Mouse (Mus musculus) gastrocnemius, adult 2 months (tissue): ENCODE results near the gene 4933402J07Rik. TPM values are rescaled to one million over a fixed set of nuclear protein-coding genes. Genes with fewer than 3 reads are reported as not detected.

Source experiments
- DNase-seq: peaks from one replicate; pipeline ENCODE4 v3.0.0; 2022
- H3K27ac ChIP-seq: fragments of 200-600 bp; 2 replicates; pipeline ENCODE4 v1.8.1; 2022; ENCODE audit warnings: mild to moderate bottlenecking
- H3K4me3 ChIP-seq: fragments of 200-600 bp; 2 replicates; pipeline ENCODE4 v1.8.1; 2022; ENCODE audit warnings: mild to moderate bottlenecking, moderate library complexity
- CTCF ChIP-seq: fragments of 200-600 bp; IDR thresholded peaks from 2 replicates; pipeline ENCODE4 v1.8.1; 2022; ENCODE audit warnings: antibody characterized with exemption, mild to moderate bottlenecking, moderate library complexity
- intact Hi-C: fragments of 180-260 bp; cut with DNase I; formaldehyde crosslinking; loops from one replicate; pipeline ENCODE4 v1.15.1; 2025
- long read RNA-seq, 2 experiments: library from polyadenylated mRNA; stranded (forward); transcript quantifications; one replicate each; pipeline ENCODE4 v2.0.0; 2021
- total RNA-seq, 2 experiments: library from RNA; stranded (reverse); gene quantifications; 2 replicates each; pipeline ENCODE4 v1.2.3; 2021

4933402J07Rik gene
- not detected for total RNA-seq
- long read RNA-seq, experiment 1: 0 reads
- long read RNA-seq, experiment 2: 0 reads

DNA sequence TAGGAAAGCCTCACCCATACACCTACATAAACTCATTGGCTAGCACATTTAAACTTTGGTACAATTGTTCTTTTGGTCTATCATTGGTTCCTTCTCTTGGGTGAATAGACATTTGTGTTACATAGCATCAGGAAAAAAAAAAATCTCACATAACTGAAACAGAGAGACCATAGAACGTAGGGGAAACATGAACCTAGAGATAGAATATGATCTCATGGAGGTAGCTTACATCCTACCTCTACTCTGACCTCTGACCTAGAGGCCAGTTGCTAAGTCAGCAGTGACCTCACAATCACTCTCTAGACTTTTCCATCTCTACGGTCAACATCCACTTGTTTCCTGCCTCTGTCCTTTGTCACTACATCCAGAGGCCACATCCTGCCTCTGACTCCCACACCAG is at the start of gene 4933402J07Rik:
Gene 4933402J07Rik (plus strand): TSS at position 301 of the 400 bp plus-strand sequence.
- TF ChIP-seq CTCF: no peak
- Histone ChIP-seq H3K4me3 (no peak within 1 kb of the TSS), H3K27ac (no peak within 1 kb of the TSS)
- DNase-seq: no peak
- intact Hi-C loops: no loop called here

DNA sequence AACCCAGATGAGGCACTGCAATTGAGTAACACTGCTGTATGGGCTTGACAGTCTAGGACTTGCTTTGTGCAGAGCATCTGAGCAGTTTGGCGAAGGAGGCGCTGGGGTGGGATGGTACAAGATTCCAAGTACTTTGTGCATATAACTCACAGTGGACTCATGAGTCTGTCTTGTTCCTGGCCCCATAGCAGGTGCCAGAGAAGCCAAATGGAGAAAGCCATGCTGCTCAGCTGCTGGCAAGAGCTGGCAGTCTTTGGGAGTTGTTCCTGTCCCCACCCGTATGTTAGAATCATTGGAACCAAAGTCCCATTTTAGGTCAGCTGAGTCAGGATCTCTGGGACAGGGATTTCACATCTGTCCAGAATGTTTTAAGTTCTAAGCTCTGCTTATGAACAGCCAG is 46.5 kb upstream of the 4933402J07Rik start:
- intact Hi-C loops: no loop called here
- no peak for TF ChIP-seq CTCF
- H3K27ac ChIP-seq: no peak overlapping the region
- no peak for DNase-seq
- no peak overlapping the region for H3K4me3 ChIP-seq

DNA sequence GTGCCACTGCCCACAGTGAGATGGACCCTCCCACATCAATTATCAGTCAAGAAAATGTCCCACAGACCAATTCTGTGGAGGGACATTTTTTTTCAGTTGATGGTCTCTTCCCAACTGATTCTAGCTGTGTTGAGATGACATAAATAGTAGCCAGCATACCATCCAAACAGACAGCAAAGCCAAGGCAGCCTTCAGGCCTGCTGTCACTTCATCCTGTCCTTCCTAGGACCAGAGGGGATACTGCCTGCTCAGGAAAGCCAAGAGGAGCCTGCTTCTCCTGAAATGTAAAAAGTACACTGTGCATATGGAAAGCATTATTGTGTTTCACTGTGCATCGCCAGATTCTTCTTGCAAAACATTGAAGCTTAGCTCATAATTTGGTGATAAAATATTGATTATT is 38.6 kb upstream of the 4933402J07Rik start:
- Histone ChIP-seq H3K4me3 (no peak overlapping the region), H3K27ac (no peak overlapping the region)
- no peak for TF ChIP-seq CTCF
- no peak for DNase-seq
- intact Hi-C loops: no loop called here

DNA sequence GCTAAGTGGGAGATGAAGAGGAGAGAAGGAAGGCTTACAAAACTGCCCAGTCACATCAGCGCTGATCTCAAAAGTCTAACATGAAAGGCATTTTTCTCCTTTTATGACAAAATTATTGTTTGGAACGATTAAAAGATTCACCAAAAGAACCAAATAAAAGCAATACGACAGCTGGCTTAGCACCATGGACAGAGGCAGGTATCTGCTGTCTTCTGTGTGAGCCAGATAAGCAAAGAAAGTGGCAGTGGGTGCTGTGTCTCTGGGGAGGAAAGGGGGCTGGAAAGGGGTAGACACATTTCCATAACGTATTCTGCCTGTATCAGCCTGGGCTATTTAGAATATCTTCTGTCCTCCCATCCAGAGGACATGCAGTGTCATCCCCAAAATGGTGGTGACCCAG is 32.5 kb upstream of the 4933402J07Rik start:
- no peak for DNase-seq
- TF ChIP-seq CTCF: no peak
- Histone ChIP-seq H3K4me3 (no peak overlapping the region), H3K27ac (no peak overlapping the region)
- intact Hi-C loops: no loop called here

DNA sequence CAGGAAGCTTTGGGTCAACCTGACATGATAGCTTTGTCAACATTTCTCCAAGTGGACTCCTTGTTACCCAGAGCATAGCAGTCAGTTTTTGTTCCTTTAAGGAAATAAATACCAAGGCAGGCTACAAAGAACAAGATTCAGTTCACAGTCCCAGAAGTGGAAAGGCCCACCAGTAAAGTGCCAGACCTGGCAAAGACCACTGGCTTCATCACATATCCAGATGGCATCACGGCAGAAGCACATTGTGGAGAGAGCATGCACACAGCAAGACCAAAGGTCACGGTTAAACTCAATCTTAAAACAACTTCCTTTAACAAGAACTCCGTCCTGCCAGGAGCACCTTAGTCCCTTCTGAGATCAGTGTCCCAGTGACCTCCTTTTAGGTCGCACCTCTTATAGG is 30.2 kb upstream of the 4933402J07Rik start:
- intact Hi-C loops: no loop called here

GRCm38 (mm10) chr8:87534846-87535245 is 28.8 kb upstream of the 4933402J07Rik start:
- H3K27ac ChIP-seq: no peak overlapping the region
- DNase-seq: no peak
- no peak overlapping the region for H3K4me3 ChIP-seq
- TF ChIP-seq CTCF: no peak
- intact Hi-C loops: no loop called here

More for the DNA sequence above, 30.2 kb upstream of the 4933402J07Rik start:
- Histone ChIP-seq H3K27ac (no peak overlapping the region), H3K4me3 (no peak overlapping the region)
- no peak for DNase-seq
- no peak for TF ChIP-seq CTCF

DNA sequence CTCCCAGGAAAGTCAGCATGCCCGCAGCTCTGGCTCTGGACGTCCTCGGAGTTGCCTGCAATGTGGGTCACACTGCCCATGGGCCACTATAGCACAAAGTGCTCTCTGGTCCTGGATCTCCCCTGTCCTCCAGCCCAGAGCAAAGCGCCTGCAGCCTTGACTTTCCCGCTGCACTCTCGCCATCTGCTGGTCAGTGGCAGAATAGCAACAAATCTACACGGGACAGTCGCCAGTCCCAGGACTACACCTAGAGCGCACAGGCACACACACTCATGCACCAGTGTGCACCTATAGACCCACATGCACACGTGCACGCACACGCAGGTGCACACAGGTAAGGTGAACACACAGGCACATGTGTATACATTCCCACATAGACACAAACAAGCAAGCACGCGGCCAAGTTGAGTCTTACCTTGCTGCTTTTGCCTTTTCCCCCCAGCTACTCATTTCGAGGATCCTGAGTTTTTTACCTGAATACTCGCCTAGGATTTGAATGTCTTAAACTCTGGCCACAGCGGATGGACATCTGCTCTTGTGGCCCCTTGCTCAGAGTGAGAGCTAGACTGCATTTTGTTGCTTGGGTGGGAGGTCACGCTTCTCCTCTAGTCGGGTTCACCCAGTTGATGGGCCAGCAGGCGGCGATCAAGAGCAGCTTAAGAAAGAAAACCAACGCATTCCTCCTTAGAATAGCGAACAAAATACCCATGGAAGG is 26.9 kb upstream of the 4933402J07Rik start:
- intact Hi-C loops: loop anchor here (1.0 to 2.0 kb wide), 2 partner anchors 318 to 602 kb away; no protein-coding TSS in a partner anchor
- peak overlapping the region; percentile 51 for H3K4me3 ChIP-seq
- peak; percentile 76 for DNase-seq
- no peak overlapping the region for H3K27ac ChIP-seq
- peak; percentile 76 for TF ChIP-seq CTCF

DNA sequence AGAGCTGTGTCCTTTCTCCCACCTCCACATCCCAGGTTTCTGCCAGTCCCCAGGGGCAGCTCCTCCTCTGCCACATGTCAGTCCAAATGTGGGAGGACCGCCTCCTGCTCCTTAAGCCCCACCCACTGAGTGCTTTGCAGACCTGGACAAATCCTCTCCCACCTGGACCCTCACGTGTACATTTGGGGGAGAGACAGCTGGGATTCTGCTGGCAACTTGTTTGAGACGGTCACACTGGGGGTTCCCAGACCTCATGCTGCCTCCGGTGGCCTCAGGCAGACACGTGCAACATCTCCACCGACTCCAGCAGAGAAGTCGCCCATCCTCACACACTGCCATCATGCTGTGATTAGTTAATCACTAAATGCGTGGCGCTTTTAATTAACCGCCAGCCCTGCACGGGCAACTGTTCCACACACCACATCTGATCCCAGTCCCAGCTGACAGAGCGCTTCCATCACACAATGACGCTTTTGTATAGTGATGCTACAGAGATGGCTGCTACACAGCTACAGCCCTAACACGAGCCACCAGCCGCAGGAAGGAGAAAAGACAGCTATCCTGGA is 23.7 kb upstream of the 4933402J07Rik start:
- intact Hi-C loops: no loop called here
- Histone ChIP-seq H3K27ac (no peak overlapping the region), H3K4me3 (no peak overlapping the region)
- no peak for DNase-seq
- no peak for TF ChIP-seq CTCF

DNA sequence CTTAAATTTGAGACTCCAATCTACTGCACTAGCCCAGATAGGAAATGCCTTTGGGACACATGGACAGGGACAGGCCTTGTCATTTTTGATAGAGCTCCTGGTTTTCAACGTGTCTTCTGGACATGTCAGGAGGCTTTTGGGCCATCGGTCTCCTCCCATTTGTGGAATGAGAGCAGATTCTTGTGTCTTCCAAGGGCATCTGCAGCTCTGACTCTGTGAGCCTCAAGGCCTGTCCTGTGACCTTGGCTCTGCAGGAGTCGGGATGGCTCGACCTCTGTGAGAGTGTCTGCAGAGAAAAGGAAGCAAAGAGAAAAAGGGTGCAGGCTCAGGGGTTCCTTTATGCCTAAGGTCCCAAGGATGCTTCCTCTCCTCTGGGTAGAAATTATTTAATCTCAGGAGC is 13.8 kb upstream of the 4933402J07Rik start:
- intact Hi-C loops: no loop called here
- H3K27ac ChIP-seq: no peak overlapping the region

DNA sequence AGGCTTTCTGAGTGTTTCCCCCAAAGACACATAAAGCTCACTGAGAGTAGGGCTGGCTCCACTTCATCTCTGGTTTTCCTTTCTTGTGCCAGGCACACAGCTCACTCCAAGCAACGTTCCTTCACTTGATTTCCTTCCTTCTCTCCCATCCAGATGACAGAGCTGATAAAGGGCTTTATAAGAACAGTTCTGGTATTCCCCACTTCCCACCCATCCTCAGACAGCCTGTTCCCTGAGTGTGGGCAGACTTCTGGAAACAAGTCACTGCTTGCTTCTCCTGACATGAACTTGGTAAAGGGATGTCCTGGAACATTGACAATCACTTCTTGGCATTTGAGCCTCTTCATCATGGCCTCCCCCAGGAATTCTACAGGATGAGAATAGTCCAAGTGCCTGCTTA is 10.9 kb upstream of the 4933402J07Rik start:
- intact Hi-C loops: no loop called here
- Histone ChIP-seq H3K27ac (no peak overlapping the region), H3K4me3 (no peak overlapping the region)
- no peak for DNase-seq
- TF ChIP-seq CTCF: no peak

More for the DNA sequence above, 13.8 kb upstream of the 4933402J07Rik start:
- no peak for TF ChIP-seq CTCF
- H3K4me3 ChIP-seq: no peak overlapping the region
- DNase-seq: no peak

DNA sequence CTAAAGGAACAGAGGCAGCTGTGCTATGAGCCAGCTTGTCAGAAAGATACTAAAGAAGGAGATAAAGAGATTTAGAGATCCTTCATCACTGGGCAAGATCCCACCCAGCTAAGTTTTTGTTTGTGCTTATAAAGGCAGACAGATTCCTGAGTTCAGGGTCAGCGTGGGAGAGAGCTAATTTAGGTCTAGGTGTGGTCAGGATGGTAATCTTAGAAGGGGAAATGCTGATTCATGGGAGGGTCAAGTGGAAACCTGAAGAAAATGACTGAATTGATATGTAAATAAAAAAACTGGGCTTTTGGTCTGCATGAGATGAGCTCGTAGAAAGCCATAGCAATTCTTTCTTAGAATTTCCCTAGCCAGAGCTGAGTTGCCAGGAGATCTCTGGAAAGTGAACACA is 2.9 kb upstream of the 4933402J07Rik start:
- TF ChIP-seq CTCF: no peak
- H3K27ac ChIP-seq: no peak overlapping the region
- no peak for DNase-seq
- intact Hi-C loops: no loop called here
- no peak overlapping the region for H3K4me3 ChIP-seq

DNA sequence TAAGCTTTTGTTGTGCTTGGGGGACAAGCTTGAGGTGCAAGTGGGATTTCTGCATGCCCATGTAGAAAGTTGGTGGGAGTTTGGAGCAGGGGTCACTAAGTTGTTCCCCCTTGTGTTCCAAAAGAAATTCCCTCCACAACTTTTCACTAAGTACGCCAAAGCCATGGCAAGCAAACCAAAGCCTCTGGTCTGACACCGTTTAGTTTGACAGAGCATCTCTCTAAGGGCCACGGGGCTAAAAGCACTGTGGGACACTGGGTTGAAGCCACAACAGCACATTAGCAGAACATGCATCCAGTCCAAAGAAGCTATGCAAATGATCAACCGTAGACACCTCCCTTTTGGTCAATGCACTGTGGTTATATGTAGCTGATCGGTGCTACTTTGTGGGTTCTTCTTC is 5.5 kb downstream of the 4933402J07Rik start:
- H3K27ac ChIP-seq: no peak overlapping the region
- no peak for TF ChIP-seq CTCF
- H3K4me3 ChIP-seq: no peak overlapping the region
- no peak for DNase-seq
- intact Hi-C loops: no loop called here

- H3K4me3 ChIP-seq: peak overlapping the region; percentile 69
- intact Hi-C loops: no loop called here
- no peak for DNase-seq
- H3K27ac ChIP-seq: peak overlapping the region; percentile 68
- TF ChIP-seq CTCF: no peak
Measured at GRCm38 (mm10) chr8:87569706-87570563, 6.3 kb downstream of the 4933402J07Rik start.
